In the genomic region with DNA sequence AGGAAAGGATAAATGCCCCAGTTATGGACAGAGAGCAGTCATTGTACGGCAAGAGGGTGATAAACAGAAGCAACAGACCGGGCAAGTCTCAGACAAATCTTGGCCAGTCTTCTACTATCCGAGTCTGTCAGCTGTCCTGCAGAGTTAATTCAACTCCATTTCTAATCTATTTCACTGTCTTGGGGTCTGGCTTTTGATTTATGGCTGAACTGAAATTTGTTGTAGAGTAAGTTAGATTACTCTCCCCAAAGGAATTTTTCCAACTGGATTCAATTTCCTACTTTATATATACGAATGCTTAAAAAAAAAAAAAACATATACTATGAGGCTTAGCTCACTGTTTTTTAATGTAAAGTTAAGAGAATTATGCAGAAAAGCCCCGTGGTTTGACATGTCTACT, we compare ENCODE assay signal across 29 mouse cellular contexts. TPM values are rescaled to one million over a fixed set of nuclear protein-coding genes. Genes with fewer than 3 reads are reported as not detected.
DNase-seq lines count a peak whose midpoint lies in the region; ATAC-seq lines count a peak whose summit lies in the region.
"Had no signal": no experiment of that assay in that cellular context is flagged by ENCODE, and none has a peak within 500 bp of the region (broad histone marks: within the 10 kb centered on the region; RNA-seq: fewer than 3 reads in every experiment).

No protein-coding gene starts in this region.

- H3K4me3 ChIP-seq in embryonic facial prominence, embryonic 12.5 days, result no peak overlapping the region
- H3K4me3 ChIP-seq in embryonic facial prominence, embryonic 10.5 days, result no peak overlapping the region
- no peak overlapping the region for H3K4me3 ChIP-seq in embryonic facial prominence, embryonic 15.5 days (replicated peaks)
- H3K4me3 ChIP-seq in kidney, embryonic 16.5 days (ENCODE audit: low read length), result no peak overlapping the region
- H3K4me3 ChIP-seq: forebrain, embryonic 10.5 days; forebrain, embryonic 13.5 days; heart, adult 2 months; heart, embryonic 10.5 days; heart, embryonic 13.5 days; hindbrain, embryonic 12.5 days; hindbrain, embryonic 15.5 days had no signal

- DNase-seq in embryonic facial prominence, embryonic 10.5 days (ENCODE audit: low spot score), result no peak
- DNase-seq in 3T3-L1 (ENCODE audit: low read depth, low spot score) (peak; percentile 70), NIH3T3 (ENCODE audit: low read depth) (peak; percentile 77)
- DNase-seq in heart, adult 11 months, result no peak
- DNase-seq in heart, postnatal 25 days (ENCODE audit: low spot score), result no peak
- DNase-seq: adrenal gland, postnatal 10 days; adrenal gland, postnatal 36 days; cerebellum, adult 18-20 months; cerebellum, adult 9-11 months; cerebellum, postnatal 36 days; embryo, embryonic 11 days; gastrocnemius, postnatal 14 days; heart, adult 2 months; heart, postnatal 14 days; kidney, adult 2 months had no signal

- no peaks in the 10 kb centered on the region for H3K36me3 ChIP-seq in embryonic facial prominence, embryonic 12.5 days
- no peaks in the 10 kb centered on the region for H3K36me3 ChIP-seq in embryonic facial prominence, embryonic 10.5 days (replicated peaks)
- no peaks in the 10 kb centered on the region for H3K36me3 ChIP-seq in embryonic facial prominence, embryonic 15.5 days
- H3K36me3 ChIP-seq in kidney, embryonic 16.5 days (ENCODE audit: insufficient read depth, low read length), result no peaks in the 10 kb centered on the region
- H3K36me3 ChIP-seq: forebrain, embryonic 10.5 days; heart, embryonic 10.5 days; hindbrain, embryonic 12.5 days; hindbrain, embryonic 15.5 days had no signal

- peaks cover 39% of the 10 kb centered on the region for H3K4me1 ChIP-seq in embryonic facial prominence, embryonic 12.5 days
- H3K4me1 ChIP-seq in embryonic facial prominence, embryonic 10.5 days, result peaks cover 29% of the 10 kb centered on the region
- H3K4me1 ChIP-seq in embryonic facial prominence, embryonic 15.5 days, result peaks cover 34% of the 10 kb centered on the region
- H3K4me1 ChIP-seq in kidney, embryonic 16.5 days (ENCODE audit: insufficient read depth, low read length), result no peaks in the 10 kb centered on the region
- H3K4me1 ChIP-seq: forebrain, embryonic 13.5 days had no signal

- H3K9me3 ChIP-seq in embryonic facial prominence, embryonic 12.5 days, result no peaks in the 10 kb centered on the region
- no peaks in the 10 kb centered on the region for H3K9me3 ChIP-seq in embryonic facial prominence, embryonic 10.5 days
- H3K9me3 ChIP-seq in embryonic facial prominence, embryonic 15.5 days (replicated peaks), result no peaks in the 10 kb centered on the region
- no peaks in the 10 kb centered on the region for H3K9me3 ChIP-seq in kidney, embryonic 16.5 days (ENCODE audit: low read length)
- H3K9me3 ChIP-seq: forebrain, embryonic 10.5 days; forebrain, embryonic 13.5 days; heart, embryonic 10.5 days; heart, embryonic 13.5 days; hindbrain, embryonic 12.5 days; hindbrain, embryonic 15.5 days had no signal

- H3K27ac ChIP-seq in embryonic facial prominence, embryonic 12.5 days, result peak overlapping the region; percentile 65; the same call in 1 of the 2 replicates
- no peak overlapping the region for H3K27ac ChIP-seq in embryonic facial prominence, embryonic 10.5 days (replicated peaks)
- H3K27ac ChIP-seq in embryonic facial prominence, embryonic 15.5 days (replicated peaks), result peak overlapping the region; percentile 61
- H3K27ac ChIP-seq in kidney, embryonic 16.5 days (ENCODE audit: low read length), result no peak overlapping the region
- H3K27ac ChIP-seq: forebrain, embryonic 10.5 days; forebrain, embryonic 13.5 days; heart, adult 2 months; heart, embryonic 10.5 days; hindbrain, embryonic 12.5 days; hindbrain, embryonic 15.5 days had no signal

- 51% methylated on average over 5 of the region's 5 CpGs for WGBS in embryonic facial prominence, embryonic 12.5 days
- WGBS in embryonic facial prominence, embryonic 10.5 days, result 87% methylated on average over 5 of the region's 5 CpGs
- WGBS in embryonic facial prominence, embryonic 15.5 days, result 36% methylated on average over 5 of the region's 5 CpGs
- WGBS in kidney, embryonic 16.5 days, result 63% methylated on average over 5 of the region's 5 CpGs

- intact Hi-C loops in heart, postnatal 25 days (cut with DNase I), result no loop called here

- no peak for ATAC-seq in embryonic facial prominence, embryonic 12.5 days (ENCODE audit: insufficient number of reproducible peaks, insufficient read depth, low FRiP score, low TSS enrichment)
- no peak for ATAC-seq in embryonic facial prominence, embryonic 15.5 days (ENCODE audit: insufficient number of reproducible peaks, low FRiP score, low TSS enrichment, low read depth)
- no peak for ATAC-seq in kidney, embryonic 16.5 days (ENCODE audit: low FRiP score, low TSS enrichment)
- ATAC-seq: forebrain, embryonic 13.5 days; forebrain, embryonic 16.5 days; intestine, postnatal 0 days; Patski had no signal

- no peak overlapping the region for H3K9ac ChIP-seq in embryonic facial prominence, embryonic 12.5 days
- no peak overlapping the region for H3K9ac ChIP-seq in embryonic facial prominence, embryonic 15.5 days
- H3K9ac ChIP-seq in kidney, embryonic 16.5 days (replicated peaks; ENCODE audit: low read length), result no peak overlapping the region
- H3K9ac ChIP-seq: forebrain, embryonic 13.5 days; heart, embryonic 13.5 days; hindbrain, embryonic 12.5 days; hindbrain, embryonic 15.5 days had no signal

- H3K4me2 ChIP-seq in embryonic facial prominence, embryonic 12.5 days (replicated peaks), result no peak overlapping the region
- H3K4me2 ChIP-seq in embryonic facial prominence, embryonic 15.5 days (replicated peaks), result no peak overlapping the region
- H3K4me2 ChIP-seq in kidney, embryonic 16.5 days (replicated peaks; ENCODE audit: low read depth, low read length), result no peak overlapping the region
- H3K4me2 ChIP-seq: forebrain, embryonic 13.5 days; heart, embryonic 13.5 days; hindbrain, embryonic 12.5 days; hindbrain, embryonic 15.5 days had no signal

- no peaks in the 10 kb centered on the region for H3K27me3 ChIP-seq in embryonic facial prominence, embryonic 12.5 days
- no peaks in the 10 kb centered on the region for H3K27me3 ChIP-seq in embryonic facial prominence, embryonic 10.5 days (replicated peaks; ENCODE audit: low read depth, poor library complexity, severe bottlenecking)
- H3K27me3 ChIP-seq in embryonic facial prominence, embryonic 15.5 days, result no peaks in the 10 kb centered on the region
- no peaks in the 10 kb centered on the region for H3K27me3 ChIP-seq in kidney, embryonic 16.5 days (ENCODE audit: insufficient read depth, low read length)
- H3K27me3 ChIP-seq: forebrain, embryonic 13.5 days; heart, embryonic 13.5 days; hindbrain, embryonic 12.5 days; hindbrain, embryonic 15.5 days; Patski had no signal

RNA-seq across cellular contexts. Expression of a gene that starts 56.6 kb away (rescaled TPM):
- polyA plus RNA-seq in embryonic facial prominence, embryonic 12.5 days (2016; fragmentation: Nextera tagmentation; extraction: Ambion mirVana), result 85.1 and 88.5 TPM in 2 replicates
- 12.9 and 15.9 TPM in 2 replicates for polyA plus RNA-seq in embryonic facial prominence, embryonic 10.5 days (2016; fragmentation: Nextera tagmentation; extraction: Ambion mirVana)
- polyA plus RNA-seq in embryonic facial prominence, embryonic 15.5 days (2015; fragmentation: Nextera tagmentation; extraction: Ambion mirVana), result 131 and 134 TPM in 2 replicates
- 43.8 and 48.5 TPM in 2 replicates for polyA plus RNA-seq in kidney, embryonic 16.5 days (2015; fragmentation: Nextera tagmentation; extraction: Ambion mirVana)
- total RNA-seq in heart, postnatal 25 days (2021), result 1 to 10 TPM; 2.4 to 4.2 TPM
- total RNA-seq: hematopoietic stem cell, adult 5-6 weeks had no signal
- polyA plus RNA-seq: cortical plate, adult 2 months; Patski had no signal

Comparison
In these comparisons a context has a peak if more than half of its experiments do, and no peak if none do; other contexts are left out.
1. H3K27ac ChIP-seq: peak in embryonic facial prominence, embryonic 12.5 days (single experiment) and embryonic facial prominence, embryonic 15.5 days (single experiment); none in embryonic facial prominence, embryonic 10.5 days (single experiment) and kidney, embryonic 16.5 days (single experiment).
2. DNase-seq: peak in 3T3-L1 (single experiment) and NIH3T3 (single experiment); none in embryonic facial prominence, embryonic 10.5 days (single experiment), heart, adult 11 months (single experiment) and heart, postnatal 25 days (single experiment).